ENCODE assay signal across 22 mouse cellular contexts in genomic region chr1:157297137-157297536, GRCm38 (mm10).
DNase-seq lines count a peak whose midpoint lies in the region; ATAC-seq lines count a peak whose summit lies in the region.
"Had no signal": no experiment of that assay in that cellular context is flagged by ENCODE, and none has a peak within 500 bp of the region (broad histone marks: within the 10 kb centered on the region; RNA-seq: fewer than 3 reads in every experiment).

No protein-coding gene starts in this region.

- no peak overlapping the region for H3K4me2 ChIP-seq in hindbrain, embryonic 16.5 days (ENCODE audit: low read length)
- H3K4me2 ChIP-seq: embryonic facial prominence, embryonic 13.5 days; embryonic facial prominence, embryonic 15.5 days; forebrain, embryonic 12.5 days had no signal

- 98% methylated on average over 1 of the region's 1 CpGs for WGBS in hindbrain, embryonic 16.5 days

- 0 out of 2 replicates have a peak, but pooled peaks have one; percentile 37 for ATAC-seq in megakaryocyte, adult 5-6 weeks (ENCODE audit: poor library complexity, severe bottlenecking)
- no peak for ATAC-seq in hindbrain, embryonic 16.5 days
- ATAC-seq: forebrain, embryonic 14.5 days; forebrain, embryonic 16.5 days had no signal

- H3K27me3 ChIP-seq in hindbrain, embryonic 16.5 days (replicated peaks; ENCODE audit: control insufficient read depth, insufficient read depth, low read length), result no peaks in the 10 kb centered on the region
- H3K27me3 ChIP-seq: embryonic facial prominence, embryonic 13.5 days; embryonic facial prominence, embryonic 15.5 days; forebrain, embryonic 12.5 days had no signal

- DNase-seq in MEL-GATA-1-ER (ENCODE audit: extremely low read depth, low read depth), result peak; percentile 48
- no peak for DNase-seq in testis, postnatal 10 days (ENCODE audit: low spot score)
- no peak for DNase-seq in kidney, adult 11 months
- DNase-seq: adrenal gland, adult 2 months; adrenal gland, postnatal 10 days; adrenal gland, postnatal 25 days; cerebellum, adult 11 months; cerebellum, adult 18-20 months; cerebellum, adult 8-10 months; cerebellum, adult 9-11 months; cerebellum, postnatal 14 days; cerebellum, postnatal 36 days; embryo, embryonic 11 days had no signal

- H3K27ac ChIP-seq in hindbrain, embryonic 16.5 days (ENCODE audit: low read depth, low read length), result no peak overlapping the region
- H3K27ac ChIP-seq: embryonic facial prominence, embryonic 13.5 days; embryonic facial prominence, embryonic 15.5 days; forebrain, embryonic 10.5 days; forebrain, embryonic 12.5 days had no signal

- no peaks in the 10 kb centered on the region for H3K9me3 ChIP-seq in hindbrain, embryonic 16.5 days (ENCODE audit: control insufficient read depth, low read length)
- H3K9me3 ChIP-seq: embryonic facial prominence, embryonic 13.5 days; embryonic facial prominence, embryonic 15.5 days; forebrain, embryonic 10.5 days; forebrain, embryonic 12.5 days had no signal

- H3K9ac ChIP-seq in hindbrain, embryonic 16.5 days (ENCODE audit: low read depth, low read length), result no peak overlapping the region
- H3K9ac ChIP-seq: embryonic facial prominence, embryonic 13.5 days; embryonic facial prominence, embryonic 15.5 days; forebrain, embryonic 12.5 days had no signal

- H3K4me1 ChIP-seq in hindbrain, embryonic 16.5 days (ENCODE audit: control insufficient read depth, insufficient read depth, low read depth, low read length), result no peaks in the 10 kb centered on the region
- H3K4me1 ChIP-seq: embryonic facial prominence, embryonic 13.5 days; embryonic facial prominence, embryonic 15.5 days; forebrain, embryonic 10.5 days; forebrain, embryonic 12.5 days had no signal

- no peak overlapping the region for H3K4me3 ChIP-seq in hindbrain, embryonic 16.5 days (ENCODE audit: low read length)
- H3K4me3 ChIP-seq: embryonic facial prominence, embryonic 13.5 days; embryonic facial prominence, embryonic 15.5 days; erythroblast, embryonic 14.5 days; forebrain, embryonic 10.5 days; forebrain, embryonic 12.5 days had no signal

- H3K36me3 ChIP-seq in hindbrain, embryonic 16.5 days (ENCODE audit: control insufficient read depth, insufficient read depth, low read length), result 0 out of 2 replicates have a peak, but pooled peaks cover 4% of the 10 kb centered on the region
